Mouse (Mus musculus) adrenal gland, postnatal 14 days (tissue): ENCODE results near the gene Ehhadh. TPM values are rescaled to one million over a fixed set of nuclear protein-coding genes. Genes with fewer than 3 reads are reported as not detected.
"Not testable (repeated sequence)": the region's sequence is repeated elsewhere in the genome, so short reads cannot be mapped to it uniquely, and the experiment has no call there.

Experiments
- DNase-seq: peaks from one replicate; pipeline ENCODE4 v3.0.0; 2021; ENCODE audit warnings: mixed read lengths
- total RNA-seq: library from RNA; stranded (reverse); gene quantifications from 2 replicates; pipeline ENCODE4 v1.2.3, GENCODE M21; 2021

Gene Ehhadh
- total RNA-seq, 1 experiment from 2014 or later = 84.5 TPM

GRCm38 (mm10) chr16:21794697-21795045 lies 7.1 kb upstream of the Ehhadh start:
- DNase-seq = no peak

- DNase-seq = peak; percentile 97
These were observed 6.5 kb upstream of the Ehhadh start, which contains the start of gene Map3k13 for GRCm38 (mm10) chr16:21793875-21794696. Map3k13 (plus strand) TSS chr16:21794346.

GRCm38 (mm10) chr16:21793080-21793810 lies 5.6 kb upstream of the Ehhadh start:
- not testable (repeated sequence) for DNase-seq

GRCm38 (mm10) chr16:21791779-21792178 lies 4.2 kb upstream of the Ehhadh start:
- no peak for DNase-seq

GRCm38 (mm10) chr16:21790469-21790868 lies 2.9 kb upstream of the Ehhadh start:
- no peak for DNase-seq

GRCm38 (mm10) chr16:21789180-21789579 lies 1.6 kb upstream of the Ehhadh start:
- DNase-seq = no peak

- DNase-seq = no peak
These were observed 974 bp upstream of the Ehhadh start for GRCm38 (mm10) chr16:21788581-21788980.

- DNase-seq = no peak
These were observed 1.3 kb downstream of the Ehhadh start for GRCm38 (mm10) chr16:21786317-21786716.

- no peak for DNase-seq
These were observed 2.6 kb downstream of the Ehhadh start for GRCm38 (mm10) chr16:21785000-21785399.

GRCm38 (mm10) chr16:21782807-21783206 lies 4.8 kb downstream of the Ehhadh start:
- DNase-seq = no peak

GRCm38 (mm10) chr16:21781895-21782294 lies 5.7 kb downstream of the Ehhadh start:
- DNase-seq = no peak

- no peak for DNase-seq
These were observed 6.3 kb downstream of the Ehhadh start for GRCm38 (mm10) chr16:21781277-21781676.

GRCm38 (mm10) chr16:21779149-21779548 lies 8.5 kb downstream of the Ehhadh start:
- DNase-seq = no peak

GRCm38 (mm10) chr16:21778293-21778866 lies 9.2 kb downstream of the Ehhadh start:
- peak; percentile 31 for DNase-seq

GRCm38 (mm10) chr16:21774725-21775124 lies 12.9 kb downstream of the Ehhadh start:
- DNase-seq = no peak

- peak; percentile 42 for DNase-seq
These were observed 17.9 kb downstream of the Ehhadh start for GRCm38 (mm10) chr16:21769667-21770066.

GRCm38 (mm10) chr16:21768255-21768654 lies 19.4 kb downstream of the Ehhadh start:
- no peak for DNase-seq

GRCm38 (mm10) chr16:21758447-21758846 lies 29.2 kb downstream of the Ehhadh start:
- no peak for DNase-seq

- DNase-seq = no peak
These were observed 44.2 kb downstream of the Ehhadh start for GRCm38 (mm10) chr16:21743401-21743800.

- DNase-seq = no peak
These were observed 44.7 kb downstream of the Ehhadh start for GRCm38 (mm10) chr16:21742898-21743297.

GRCm38 (mm10) chr16:21742191-21742870 lies 45.3 kb downstream of the Ehhadh start:
- DNase-seq = no peak

GRCm38 (mm10) chr16:21741542-21741941 lies 46.1 kb downstream of the Ehhadh start:
- DNase-seq = no peak

- DNase-seq = no peak
These were observed 52.0 kb downstream of the Ehhadh start for GRCm38 (mm10) chr16:21735638-21736037.
